Mouse (Mus musculus): Measurements from ENCODE around the gene Defb36.

DNA sequence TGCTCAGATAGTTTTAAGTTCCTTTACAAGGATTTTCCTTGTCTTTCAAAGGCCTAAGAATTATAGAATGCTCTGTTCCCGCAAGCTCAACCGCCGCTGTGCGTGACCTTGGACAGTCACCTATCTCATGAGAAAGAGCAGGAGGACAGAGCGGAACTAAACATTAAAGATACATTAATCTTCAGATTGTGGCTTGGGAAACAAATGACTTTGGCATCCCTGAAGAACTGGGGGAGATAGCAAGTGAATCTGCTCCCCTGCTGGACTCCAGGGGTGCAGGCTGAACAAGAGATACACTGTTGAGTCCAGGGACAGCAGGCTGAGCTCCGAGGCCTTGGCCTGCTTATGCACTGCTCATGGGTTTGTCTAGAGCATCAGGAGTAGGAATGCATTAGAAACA, 4.1 kb upstream of the Defb36 start:
- TF ChIP-seq CTCF (IDR thresholded peaks at IDR 0.05) (no peak), EP300 (IDR thresholded peaks at IDR 0.05) (no peak)

Measured in lung, postnatal 0 days (tissue).